Mouse (Mus musculus) hindbrain, embryonic 15.5 days (tissue): ENCODE data around the gene Wnt3a. TPM values are rescaled to one million over a fixed set of nuclear protein-coding genes. Genes with fewer than 3 reads are reported as not detected.
A peak's percentile ranks its signal among the peaks of the same experiment; 100 is the strongest.
"Not testable (repeated sequence)": the region's sequence is repeated elsewhere in the genome, so short reads cannot be mapped to it uniquely, and the experiment has no call there.

ENCODE experiments used
- ATAC-seq: fragments of 200-750 bp; cut with Nextera tagmentation; 2 replicates; pipeline ENCODE4 v1.8.0; 2017; ENCODE audit warnings: low read depth, moderate number of reproducible peaks, moderate TSS enrichment; ENCODE audit not compliant: low FRiP score
- H3K27ac ChIP-seq: fragments of 300-500 bp; sonication (generic); replicated peaks from 2 replicates; pipeline ENCODE4 v1.5.1; 2015; ENCODE audit warnings: mild to moderate bottlenecking, inconsistent platforms
- H3K27me3 ChIP-seq: fragments of 300-500 bp; sonication (generic); 2 replicates; pipeline ENCODE4 v1.6.1; 2015; ENCODE audit warnings: control low read depth, inconsistent platforms
- H3K36me3 ChIP-seq: fragments of 300-500 bp; sonication (generic); 2 replicates; pipeline ENCODE4 v1.6.1; 2015; ENCODE audit warnings: control low read depth, inconsistent platforms
- H3K4me1 ChIP-seq: fragments of 300-500 bp; sonication (generic); replicated peaks from 2 replicates; pipeline ENCODE4 v1.6.1; 2015; ENCODE audit warnings: control low read depth, inconsistent platforms
- H3K4me2 ChIP-seq: fragments of 300-500 bp; sonication (generic); 2 replicates; pipeline ENCODE4 v1.6.1; 2015; ENCODE audit warnings: moderate library complexity, mild to moderate bottlenecking, inconsistent platforms
- H3K4me3 ChIP-seq: fragments of 300-500 bp; sonication (generic); 2 replicates; pipeline ENCODE4 v1.5.1; 2015; ENCODE audit warnings: mild to moderate bottlenecking, inconsistent platforms
- H3K9ac ChIP-seq: fragments of 300-500 bp; sonication (generic); 2 replicates; pipeline ENCODE4 v1.6.1; 2015; ENCODE audit warnings: inconsistent platforms
- H3K9me3 ChIP-seq: fragments of 300-500 bp; sonication (generic); 2 replicates; pipeline ENCODE4 v1.6.1; 2016; ENCODE audit warnings: control low read depth, inconsistent platforms
- WGBS: fragments of 180-500 bp; shearing (Covaris S2); methylation state at CpG from one replicate; pipeline ENCODE4 v1.1.7; 2015; 5-methylcytosine and 5-hydroxymethylcytosine counted together
- polyA plus RNA-seq: library from polyadenylated mRNA; unstranded; fragments of >200 nt; fragmentation: Nextera tagmentation; extraction: Ambion mirVana; gene quantifications from 2 replicates; pipeline ENCODE4 v1.2.1, GENCODE M21; 2015

Gene Wnt3a
- polyA plus RNA-seq, 1 experiment from 2014 or later, result 1.5 TPM

- H3K36me3 ChIP-seq, result no peaks in the 10 kb centered on the region
- 76% methylated on average over 2 of the region's 2 CpGs for WGBS
- peaks cover 58% of the 10 kb centered on the region for H3K4me1 ChIP-seq
- H3K9ac ChIP-seq, result no peak overlapping the region
- H3K4me2 ChIP-seq, result peak overlapping the region; percentile 80
- no peaks in the 10 kb centered on the region for H3K27me3 ChIP-seq
- H3K4me3 ChIP-seq, result no peak overlapping the region
- ATAC-seq, result no peak
- H3K27ac ChIP-seq, result no peak overlapping the region
- no peaks in the 10 kb centered on the region for H3K9me3 ChIP-seq
These were observed 65.4 kb downstream of the Wnt3a start for GRCm38 (mm10) chr11:59225167-59225566.

GRCm38 (mm10) chr11:59224470-59224869 is 66.1 kb downstream of the Wnt3a start:
- H3K27me3 ChIP-seq, result no peaks in the 10 kb centered on the region
- no peak overlapping the region for H3K4me3 ChIP-seq
- no peaks in the 10 kb centered on the region for H3K36me3 ChIP-seq
- peaks cover 58% of the 10 kb centered on the region for H3K4me1 ChIP-seq
- no peak overlapping the region for H3K9ac ChIP-seq
- no peak for ATAC-seq
- no peak overlapping the region for H3K27ac ChIP-seq
- H3K9me3 ChIP-seq, result no peaks in the 10 kb centered on the region
- WGBS, result 76% methylated on average over 2 of the region's 2 CpGs
- no peak overlapping the region for H3K4me2 ChIP-seq

GRCm38 (mm10) chr11:59224025-59224424 is 66.5 kb downstream of the Wnt3a start:
- no peak for ATAC-seq
- WGBS, result 94% methylated on average over 3 of the region's 3 CpGs
- Histone ChIP-seq H3K9me3 (no peaks in the 10 kb centered on the region), H3K27me3 (no peaks in the 10 kb centered on the region), H3K36me3 (no peaks in the 10 kb centered on the region), H3K9ac (no peak overlapping the region), H3K27ac (no peak overlapping the region), H3K4me2 (no peak overlapping the region), H3K4me1 (peaks cover 58% of the 10 kb centered on the region), H3K4me3 (no peak overlapping the region)

- no peak for ATAC-seq
- Histone ChIP-seq H3K9me3 (no peaks in the 10 kb centered on the region), H3K27me3 (no peaks in the 10 kb centered on the region), H3K4me3 (no peak overlapping the region), H3K9ac (no peak overlapping the region), H3K27ac (no peak overlapping the region), H3K36me3 (no peaks in the 10 kb centered on the region), H3K4me1 (peaks cover 52% of the 10 kb centered on the region), H3K4me2 (no peak overlapping the region)
- 94% methylated on average over 4 of the region's 4 CpGs for WGBS
These were observed 68.2 kb downstream of the Wnt3a start for GRCm38 (mm10) chr11:59222306-59222705.

GRCm38 (mm10) chr11:59221604-59222003 is 68.9 kb downstream of the Wnt3a start:
- H3K9ac ChIP-seq, result no peak overlapping the region
- no peak overlapping the region for H3K4me2 ChIP-seq
- no peaks in the 10 kb centered on the region for H3K27me3 ChIP-seq
- no peaks in the 10 kb centered on the region for H3K9me3 ChIP-seq
- H3K4me3 ChIP-seq, result no peak overlapping the region
- no peaks in the 10 kb centered on the region for H3K36me3 ChIP-seq
- H3K27ac ChIP-seq, result no peak overlapping the region
- H3K4me1 ChIP-seq, result peaks cover 50% of the 10 kb centered on the region
- no peak for ATAC-seq

GRCm38 (mm10) chr11:59219064-59219463 is 71.5 kb downstream of the Wnt3a start:
- Histone ChIP-seq H3K27ac (no peak overlapping the region), H3K36me3 (no peaks in the 10 kb centered on the region), H3K4me2 (no peak overlapping the region), H3K9me3 (no peaks in the 10 kb centered on the region), H3K4me3 (no peak overlapping the region), H3K4me1 (peaks cover 26% of the 10 kb centered on the region), H3K9ac (no peak overlapping the region), H3K27me3 (no peaks in the 10 kb centered on the region)
- no peak for ATAC-seq

- Histone ChIP-seq H3K9me3 (no peaks in the 10 kb centered on the region), H3K4me1 (peaks cover 25% of the 10 kb centered on the region), H3K27me3 (no peaks in the 10 kb centered on the region), H3K27ac (no peak overlapping the region), H3K4me2 (no peak overlapping the region), H3K4me3 (no peak overlapping the region), H3K36me3 (no peaks in the 10 kb centered on the region), H3K9ac (no peak overlapping the region)
- 87% methylated on average over 4 of the region's 4 CpGs for WGBS
- ATAC-seq, result no peak
These were observed 72.1 kb downstream of the Wnt3a start for GRCm38 (mm10) chr11:59218389-59218998.

- Histone ChIP-seq H3K27ac (no peak overlapping the region), H3K9me3 (no peaks in the 10 kb centered on the region), H3K4me3 (no peak overlapping the region), H3K4me1 (peaks cover 12% of the 10 kb centered on the region; the same call in 1 of the 2 replicates), H3K27me3 (no peaks in the 10 kb centered on the region), H3K4me2 (no peak overlapping the region), H3K9ac (no peak overlapping the region), H3K36me3 (peaks cover 6% of the 10 kb centered on the region)
- ATAC-seq, result no peak
- 94% methylated on average over 3 of the region's 3 CpGs for WGBS
These were observed 73.6 kb downstream of the Wnt3a start for GRCm38 (mm10) chr11:59216955-59217354.

- H3K9me3 ChIP-seq, result no peaks in the 10 kb centered on the region
- H3K27ac ChIP-seq, result no peak overlapping the region
- no peaks in the 10 kb centered on the region for H3K27me3 ChIP-seq
- ATAC-seq, result no peak
- H3K36me3 ChIP-seq, result peaks cover 24% of the 10 kb centered on the region
- H3K4me1 ChIP-seq, result peaks cover 23% of the 10 kb centered on the region
- H3K4me3 ChIP-seq, result no peak overlapping the region
- no peak overlapping the region for H3K9ac ChIP-seq
- 89% methylated on average over 12 of the region's 12 CpGs for WGBS
- H3K4me2 ChIP-seq, result no peak overlapping the region
These were observed 77.6 kb downstream of the Wnt3a start for GRCm38 (mm10) chr11:59212892-59213494.

GRCm38 (mm10) chr11:59212320-59212719 is 78.2 kb downstream of the Wnt3a start:
- not testable (repeated sequence) for H3K4me3 ChIP-seq, H3K9me3 ChIP-seq, H3K9ac ChIP-seq, H3K4me2 ChIP-seq, H3K27ac ChIP-seq, H3K27me3 ChIP-seq, ATAC-seq
- peaks cover 24% of the 10 kb centered on the region for H3K36me3 ChIP-seq
- peaks cover 29% of the 10 kb centered on the region for H3K4me1 ChIP-seq
- 89% methylated on average over 12 of the region's 12 CpGs for WGBS

- WGBS, result 90% methylated on average over 7 of the region's 9 CpGs
These were observed 79.0 kb downstream of the Wnt3a start for GRCm38 (mm10) chr11:59211561-59211960.

GRCm38 (mm10) chr11:59210020-59210419 is 80.5 kb downstream of the Wnt3a start:
- 82% methylated on average over 4 of the region's 4 CpGs for WGBS
- H3K36me3 ChIP-seq, result peaks cover 34% of the 10 kb centered on the region

More at GRCm38 (mm10) chr11:59211561-59211960, 79.0 kb downstream of the Wnt3a start:
- not testable (repeated sequence) for H3K4me3 ChIP-seq, H3K27ac ChIP-seq, H3K27me3 ChIP-seq, H3K4me2 ChIP-seq, ATAC-seq, H3K9ac ChIP-seq, H3K9me3 ChIP-seq
- peaks cover 26% of the 10 kb centered on the region for H3K4me1 ChIP-seq
- H3K36me3 ChIP-seq, result peaks cover 24% of the 10 kb centered on the region

GRCm38 (mm10) chr11:59209580-59209979 is 81.0 kb downstream of the Wnt3a start:
- Histone ChIP-seq H3K27ac (no peak overlapping the region), H3K9me3 (no peaks in the 10 kb centered on the region), H3K27me3 (no peaks in the 10 kb centered on the region), H3K9ac (no peak overlapping the region), H3K36me3 (peaks cover 35% of the 10 kb centered on the region), H3K4me1 (peaks cover 26% of the 10 kb centered on the region), H3K4me2 (peak overlapping the region; percentile 90), H3K4me3 (peak overlapping the region; percentile 71)
- ATAC-seq, result no peak
- 44% methylated on average over 5 of the region's 5 CpGs for WGBS

More at GRCm38 (mm10) chr11:59210020-59210419, 80.5 kb downstream of the Wnt3a start:
- no peak for ATAC-seq
- no peaks in the 10 kb centered on the region for H3K9me3 ChIP-seq
- H3K4me3 ChIP-seq, result no peak overlapping the region
- H3K4me2 ChIP-seq, result no peak overlapping the region
- no peak overlapping the region for H3K9ac ChIP-seq
- H3K27ac ChIP-seq, result no peak overlapping the region
- H3K4me1 ChIP-seq, result peaks cover 26% of the 10 kb centered on the region
- H3K27me3 ChIP-seq, result no peaks in the 10 kb centered on the region
